Mouse (Mus musculus) stomach, embryonic 15.5 days (tissue): ENCODE data around the gene Tssk6. TPM values are rescaled to one million over a fixed set of nuclear protein-coding genes. Genes with fewer than 3 reads are reported as not detected.

Experiments
- ATAC-seq: fragments of 200-750 bp; cut with Nextera tagmentation; 2 replicates; pipeline ENCODE4 v1.8.0; 2017; ENCODE audit warnings: low read depth, moderate number of reproducible peaks, moderate TSS enrichment; ENCODE audit not compliant: insufficient read depth, low FRiP score
- H3K27ac ChIP-seq: fragments of 300-500 bp; sonication (generic); 2 replicates; pipeline ENCODE4 v1.5.1; 2015; ENCODE audit warnings: mild to moderate bottlenecking, inconsistent platforms
- H3K27me3 ChIP-seq: fragments of 300-500 bp; sonication (generic); replicated peaks from 2 replicates; pipeline ENCODE4 v1.6.1; 2015; ENCODE audit warnings: inconsistent platforms
- H3K36me3 ChIP-seq: fragments of 300-500 bp; sonication (generic); 2 replicates; pipeline ENCODE4 v1.6.1; 2015; ENCODE audit warnings: inconsistent platforms
- H3K4me1 ChIP-seq: fragments of 300-500 bp; sonication (generic); 2 replicates; pipeline ENCODE4 v1.6.1; 2015; ENCODE audit warnings: inconsistent platforms
- H3K4me2 ChIP-seq: fragments of 300-500 bp; sonication (generic); 2 replicates; pipeline ENCODE4 v1.6.1; 2015; ENCODE audit warnings: mild to moderate bottlenecking, inconsistent platforms
- H3K4me3 ChIP-seq: fragments of 300-500 bp; sonication (generic); replicated peaks from 2 replicates; pipeline ENCODE4 v1.5.1; 2015; ENCODE audit warnings: inconsistent platforms
- H3K9ac ChIP-seq: fragments of 300-500 bp; sonication (generic); 2 replicates; pipeline ENCODE4 v1.6.1; 2015; ENCODE audit warnings: inconsistent platforms
- H3K9me3 ChIP-seq: fragments of 300-500 bp; sonication (generic); 2 replicates; pipeline ENCODE4 v1.6.1; 2016; ENCODE audit warnings: inconsistent platforms
- WGBS: fragments of 180-500 bp; shearing (Covaris S2); methylation state at CpG from one replicate; pipeline ENCODE4 v1.1.7; 2015; 5-methylcytosine and 5-hydroxymethylcytosine counted together
- polyA plus RNA-seq: library from polyadenylated mRNA; unstranded; fragments of >200 nt; fragmentation: Nextera tagmentation; extraction: Ambion mirVana; gene quantifications from 2 replicates; pipeline ENCODE4 v1.2.1, GENCODE M21; 2015

Tssk6 gene
- polyA plus RNA-seq, 1 experiment from 2014 or later = 3.9 TPM

DNA sequence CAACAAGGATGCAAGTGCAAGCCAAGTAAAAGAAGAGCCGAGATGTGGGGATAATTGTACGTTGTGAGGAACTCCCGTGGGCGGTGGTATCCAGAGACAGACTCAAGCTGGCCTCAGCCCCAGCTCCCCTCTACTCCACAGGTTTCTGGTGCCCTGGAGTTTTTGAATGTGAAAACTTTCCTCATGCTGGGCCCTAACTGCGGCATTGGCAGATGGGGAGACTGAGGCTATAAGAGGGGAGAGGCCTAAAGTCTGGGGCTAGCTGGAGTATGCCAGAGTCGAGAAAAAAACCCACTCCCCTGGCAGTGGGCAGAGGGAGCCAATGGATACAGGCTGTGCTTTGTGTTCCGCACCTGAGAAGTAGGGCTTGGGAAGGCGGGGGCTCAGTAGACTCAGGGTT lies 2.1 kb downstream of the Tssk6 start:
- Histone ChIP-seq H3K4me1 (peaks cover 22% of the 10 kb centered on the region), H3K36me3 (0 out of 2 replicates have a peak, but pooled peaks cover 8% of the 10 kb centered on the region), H3K9ac (no peak overlapping the region), H3K4me3 (no peak overlapping the region), H3K27ac (no peak overlapping the region), H3K9me3 (no peaks in the 10 kb centered on the region), H3K27me3 (no peaks in the 10 kb centered on the region), H3K4me2 (no peak overlapping the region)
- WGBS = 74% methylated on average over 8 of the region's 8 CpGs
- ATAC-seq = no peak

GRCm38 (mm10) chr8:69906260-69906659 lies 4.3 kb downstream of the Tssk6 start:
- no peak overlapping the region for H3K9ac ChIP-seq
- no peak overlapping the region for H3K4me2 ChIP-seq

DNA sequence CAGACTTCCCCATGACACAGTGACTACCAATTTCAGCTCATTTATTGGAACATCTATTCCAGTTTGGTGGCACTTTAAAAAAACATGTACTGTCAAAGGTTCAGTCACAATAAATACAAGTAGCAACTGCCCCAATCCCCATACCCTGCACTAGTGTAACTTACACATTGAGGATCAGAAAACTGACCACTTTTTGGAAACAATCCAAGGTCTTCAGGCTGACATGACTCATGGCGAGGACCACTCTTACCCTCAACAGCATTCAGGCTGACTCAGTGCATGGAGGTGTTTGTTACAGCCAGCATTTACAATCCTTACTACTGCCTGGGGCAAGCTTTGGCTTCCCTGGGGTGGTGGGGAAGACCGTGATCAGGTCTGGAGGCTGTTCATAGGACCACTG lies 5.1 kb downstream of the Tssk6 start:
- Histone ChIP-seq H3K27me3 (no peaks in the 10 kb centered on the region), H3K9ac (no peak overlapping the region), H3K36me3 (peaks cover 30% of the 10 kb centered on the region), H3K4me1 (peaks cover 5% of the 10 kb centered on the region; the same call in 1 of the 2 replicates), H3K27ac (no peak overlapping the region), H3K9me3 (no peaks in the 10 kb centered on the region), H3K4me2 (no peak overlapping the region), H3K4me3 (no peak overlapping the region)
- WGBS = 82% methylated on average over 2 of the region's 2 CpGs
- ATAC-seq = no peak

More at GRCm38 (mm10) chr8:69906260-69906659, 4.3 kb downstream of the Tssk6 start:
- ATAC-seq = no peak
- Histone ChIP-seq H3K4me3 (no peak overlapping the region), H3K27ac (no peak overlapping the region; the same call in 1 of the 2 replicates), H3K36me3 (peaks cover 23% of the 10 kb centered on the region), H3K9me3 (no peaks in the 10 kb centered on the region), H3K27me3 (no peaks in the 10 kb centered on the region), H3K4me1 (peaks cover 10% of the 10 kb centered on the region; the same call in 1 of the 2 replicates)
- WGBS = 90% methylated on average over 2 of the region's 2 CpGs

GRCm38 (mm10) chr8:69911917-69912316 lies 9.9 kb downstream of the Tssk6 start:
- no peak for ATAC-seq
- no peaks in the 10 kb centered on the region for H3K4me1 ChIP-seq
- 92% methylated on average over 13 of the region's 13 CpGs for WGBS
- H3K27ac ChIP-seq = no peak overlapping the region
- H3K9me3 ChIP-seq = no peaks in the 10 kb centered on the region
- no peaks in the 10 kb centered on the region for H3K27me3 ChIP-seq
- H3K9ac ChIP-seq = no peak overlapping the region
- peaks cover 64% of the 10 kb centered on the region for H3K36me3 ChIP-seq
- H3K4me3 ChIP-seq = no peak overlapping the region
- H3K4me2 ChIP-seq = no peak overlapping the region

DNA sequence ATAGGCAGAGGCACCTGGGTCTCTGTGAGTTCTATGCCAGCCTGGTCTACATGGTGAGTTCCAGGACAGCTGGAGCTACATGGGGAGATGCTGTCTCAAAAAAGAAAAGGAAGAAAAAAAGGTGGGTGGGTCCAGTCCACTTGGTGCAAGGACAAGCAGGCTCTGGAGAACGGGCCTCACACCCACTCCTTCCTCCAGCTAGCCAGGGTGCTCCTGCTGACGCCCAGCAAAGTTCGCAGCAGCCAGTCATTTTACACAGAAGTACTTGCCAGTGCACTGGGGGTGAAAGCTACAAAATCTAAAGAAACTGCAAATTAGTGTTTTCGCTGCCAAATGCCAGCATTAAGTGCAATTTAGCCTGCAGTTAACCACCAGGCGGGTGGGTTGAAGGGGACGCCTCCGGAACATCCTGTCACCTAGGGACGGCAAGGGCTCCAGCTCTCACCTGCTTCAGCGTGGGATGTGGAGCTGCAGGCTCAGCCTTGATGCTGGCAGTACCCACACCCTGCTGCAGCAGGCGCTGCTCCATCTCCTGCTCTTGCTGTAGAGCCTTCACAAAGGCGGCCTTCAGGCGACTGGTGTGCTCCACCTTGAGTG lies 10.6 kb downstream of the Tssk6 start:
- Histone ChIP-seq H3K4me3 (no peak overlapping the region), H3K36me3 (peaks cover 68% of the 10 kb centered on the region), H3K4me1 (no peaks in the 10 kb centered on the region), H3K9ac (no peak overlapping the region), H3K27ac (no peak overlapping the region), H3K4me2 (no peak overlapping the region), H3K27me3 (no peaks in the 10 kb centered on the region), H3K9me3 (no peaks in the 10 kb centered on the region)
- WGBS = 90% methylated on average over 12 of the region's 12 CpGs
- ATAC-seq = no peak

GRCm38 (mm10) chr8:69914526-69914925 lies 12.5 kb downstream of the Tssk6 start:
- Histone ChIP-seq H3K4me1 (no peaks in the 10 kb centered on the region), H3K4me2 (no peak overlapping the region), H3K9me3 (no peaks in the 10 kb centered on the region), H3K9ac (no peak overlapping the region), H3K36me3 (peaks cover 67% of the 10 kb centered on the region), H3K4me3 (no peak overlapping the region), H3K27me3 (no peaks in the 10 kb centered on the region), H3K27ac (no peak overlapping the region)
- ATAC-seq = no peak
- 88% methylated on average over 4 of the region's 4 CpGs for WGBS

DNA sequence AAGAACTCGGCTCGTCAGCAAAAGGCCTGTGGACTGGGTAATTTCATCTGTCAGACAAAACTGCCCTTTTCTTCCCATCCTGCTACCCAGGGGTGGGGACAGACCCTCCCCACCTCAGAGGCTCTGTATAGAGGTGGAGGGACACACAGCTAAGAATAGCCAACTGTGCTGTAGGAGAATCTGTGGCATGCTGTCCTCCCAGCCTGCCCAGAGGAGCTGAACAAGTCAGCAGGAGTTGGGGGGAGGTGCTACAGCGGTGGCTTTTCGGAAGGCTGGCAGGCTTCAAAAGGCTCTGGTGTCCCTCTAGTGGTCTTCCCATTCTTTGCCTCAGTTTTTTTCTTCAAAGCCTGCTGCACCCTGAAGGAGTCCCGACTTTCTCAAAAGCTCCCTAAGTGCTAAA lies 13.8 kb downstream of the Tssk6 start:
- WGBS = 46% methylated on average over 5 of the region's 5 CpGs
- H3K4me2 ChIP-seq = no peak overlapping the region
- H3K4me3 ChIP-seq = no peak overlapping the region
- H3K27ac ChIP-seq = no peak overlapping the region
- peaks cover 60% of the 10 kb centered on the region for H3K36me3 ChIP-seq
- H3K27me3 ChIP-seq = no peaks in the 10 kb centered on the region
- no peaks in the 10 kb centered on the region; the same call in 1 of the 2 replicates for H3K4me1 ChIP-seq
- ATAC-seq = no peak
- no peak overlapping the region for H3K9ac ChIP-seq
- no peaks in the 10 kb centered on the region for H3K9me3 ChIP-seq

GRCm38 (mm10) chr8:69918506-69918905 lies 16.5 kb downstream of the Tssk6 start:
- Histone ChIP-seq H3K9me3 (no peaks in the 10 kb centered on the region), H3K36me3 (peaks cover 33% of the 10 kb centered on the region), H3K4me2 (no peak overlapping the region), H3K9ac (no peak overlapping the region), H3K4me1 (no peaks in the 10 kb centered on the region; the same call in 1 of the 2 replicates), H3K27me3 (no peaks in the 10 kb centered on the region), H3K27ac (no peak overlapping the region), H3K4me3 (no peak overlapping the region)
- ATAC-seq = no peak

GRCm38 (mm10) chr8:69919010-69919409 lies 17.0 kb downstream of the Tssk6 start:
- no peaks in the 10 kb centered on the region for H3K27me3 ChIP-seq
- H3K9me3 ChIP-seq = no peaks in the 10 kb centered on the region
- ATAC-seq = peak; percentile 61
- no peak overlapping the region for H3K4me2 ChIP-seq
- peaks cover 28% of the 10 kb centered on the region for H3K36me3 ChIP-seq
- H3K27ac ChIP-seq = no peak overlapping the region; the same call in 1 of the 2 replicates
- H3K9ac ChIP-seq = no peak overlapping the region
- H3K4me3 ChIP-seq = no peak overlapping the region
- H3K4me1 ChIP-seq = no peaks in the 10 kb centered on the region; the same call in 1 of the 2 replicates
- WGBS = 52% methylated on average over 1 of the region's 1 CpGs

DNA sequence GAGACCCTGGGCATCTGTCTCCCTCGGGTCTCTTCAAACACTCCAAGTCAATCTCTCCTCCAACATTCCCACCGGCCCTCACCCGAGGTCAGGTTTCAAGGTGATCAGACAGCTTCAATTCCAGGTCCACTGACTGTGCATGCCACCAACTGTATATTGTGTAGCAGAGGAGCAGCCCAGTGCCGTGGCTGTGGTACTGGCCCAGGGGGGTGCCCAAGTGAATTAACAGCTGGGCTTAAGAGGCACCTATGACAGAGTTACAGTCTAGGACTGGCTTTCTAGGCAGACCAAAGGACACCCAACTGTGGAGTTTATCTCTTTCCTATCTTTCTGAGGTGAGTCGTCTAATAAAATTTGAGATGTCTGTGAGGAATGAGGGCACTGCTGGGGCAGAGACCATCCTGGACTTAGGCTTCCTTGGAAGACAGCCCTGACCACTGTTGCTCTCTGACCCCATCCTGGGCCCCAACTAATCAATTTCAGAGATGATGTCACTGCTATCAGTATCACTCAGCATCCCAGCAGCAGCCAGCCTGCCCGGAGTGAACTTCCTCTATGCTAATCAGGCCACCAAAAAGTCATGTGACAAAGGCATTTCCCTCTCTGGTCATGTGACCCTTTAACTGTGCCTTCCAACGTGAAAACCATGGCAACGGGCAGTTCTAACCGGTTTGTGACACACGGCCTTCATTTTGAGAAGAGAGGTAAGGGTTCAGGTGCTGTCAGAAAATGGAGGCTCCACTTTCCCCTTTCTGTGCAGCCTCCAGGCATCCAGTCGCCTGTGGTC lies 18.1 kb downstream of the Tssk6 start:
- WGBS = 35% methylated on average over 11 of the region's 11 CpGs

DNA sequence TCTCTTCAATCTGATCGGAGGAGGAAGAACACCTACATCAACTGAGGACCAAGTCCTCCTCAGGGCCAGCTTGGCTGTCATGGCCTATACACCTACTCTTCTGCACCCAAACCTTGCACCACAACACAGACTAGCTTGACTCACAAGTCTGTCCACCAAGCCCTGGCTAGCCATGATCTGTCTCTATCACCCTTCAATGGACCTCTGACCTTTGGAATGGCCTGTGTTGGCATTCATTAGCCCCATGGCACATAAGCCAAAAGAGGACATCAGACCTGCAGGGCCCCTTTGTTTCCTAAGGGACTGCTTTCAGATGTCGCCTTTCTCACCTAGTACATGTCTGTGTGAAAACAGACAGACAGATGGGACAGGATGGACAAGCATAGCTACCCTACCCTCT lies 19.2 kb downstream of the Tssk6 start:
- Histone ChIP-seq H3K9ac (no peak overlapping the region), H3K4me2 (no peak overlapping the region), H3K4me3 (no peak overlapping the region), H3K4me1 (no peaks in the 10 kb centered on the region; the same call in 1 of the 2 replicates), H3K36me3 (peaks cover 19% of the 10 kb centered on the region), H3K27ac (no peak overlapping the region), H3K9me3 (no peaks in the 10 kb centered on the region), H3K27me3 (no peaks in the 10 kb centered on the region)
- WGBS = 85% methylated on average over 2 of the region's 2 CpGs
- no peak for ATAC-seq

More for the DNA sequence above, 18.1 kb downstream of the Tssk6 start:
- Histone ChIP-seq H3K9ac (no peak overlapping the region), H3K4me2 (no peak overlapping the region), H3K9me3 (no peaks in the 10 kb centered on the region), H3K27ac (no peak overlapping the region), H3K36me3 (peaks cover 21% of the 10 kb centered on the region), H3K4me1 (no peaks in the 10 kb centered on the region; the same call in 1 of the 2 replicates), H3K4me3 (no peak overlapping the region), H3K27me3 (no peaks in the 10 kb centered on the region)
- peak; percentile 27; the same call in 1 of the 2 replicates for ATAC-seq

- Histone ChIP-seq H3K4me1 (no peaks in the 10 kb centered on the region; the same call in 1 of the 2 replicates), H3K36me3 (0 out of 2 replicates have a peak, but pooled peaks cover 2% of the 10 kb centered on the region), H3K4me3 (no peak overlapping the region), H3K27ac (no peak overlapping the region), H3K27me3 (no peaks in the 10 kb centered on the region), H3K9ac (no peak overlapping the region), H3K9me3 (no peaks in the 10 kb centered on the region), H3K4me2 (no peak overlapping the region)
- 57% methylated on average over 1 of the region's 1 CpGs for WGBS
- no peak for ATAC-seq
These were observed 22.0 kb downstream of the Tssk6 start for GRCm38 (mm10) chr8:69923986-69924385.
